21 mouse cellular contexts compared by ENCODE assay signal in genomic region chr17:48324258-48324657, GRCm38 (mm10). TPM values are rescaled to one million over a fixed set of nuclear protein-coding genes. Genes with fewer than 3 reads are reported as not detected.
DNase-seq lines count a peak whose midpoint lies in the region; ATAC-seq and TF ChIP-seq lines count a peak whose summit lies in the region.
"Had no signal": no experiment of that assay in that cellular context is flagged by ENCODE, and none has a peak within 500 bp of the region (broad histone marks: within the 10 kb centered on the region; RNA-seq: fewer than 3 reads in every experiment).

No protein-coding gene starts in this region.

- intact Hi-C loops in gastrocnemius, postnatal 36 days (cut with DNase I), result no loop called here

- H3K4me2 ChIP-seq in liver, embryonic 12.5 days, result no peak overlapping the region
- H3K4me2 ChIP-seq: limb, embryonic 12.5 days; stomach, embryonic 15.5 days had no signal

- H3K36me3 ChIP-seq in liver, embryonic 12.5 days, result no peaks in the 10 kb centered on the region
- no peaks in the 10 kb centered on the region for H3K36me3 ChIP-seq in limb, embryonic 10.5 days
- H3K36me3 ChIP-seq in thymus, adult 2 months (ENCODE audit: control insufficient read depth, insufficient read depth, low read length), result no peaks in the 10 kb centered on the region
- H3K36me3 ChIP-seq: limb, embryonic 12.5 days; stomach, embryonic 15.5 days had no signal

- H3K4me1 ChIP-seq in liver, embryonic 12.5 days, result peaks cover 59% of the 10 kb centered on the region
- H3K4me1 ChIP-seq in limb, embryonic 10.5 days, result peaks cover 2% of the 10 kb centered on the region; the same call in 1 of the 2 replicates
- H3K4me1 ChIP-seq in thymus, adult 2 months (replicated peaks; ENCODE audit: control insufficient read depth, insufficient read depth, low read length), result peaks cover 2% of the 10 kb centered on the region; the same call in 1 of the 2 replicates
- H3K4me1 ChIP-seq: limb, embryonic 12.5 days; stomach, embryonic 15.5 days had no signal

- 0 out of 2 replicates have a peak overlapping the region, but pooled peaks have one; percentile 5 for H3K27ac ChIP-seq in liver, embryonic 12.5 days
- H3K27ac ChIP-seq in limb, embryonic 10.5 days, result no peak overlapping the region
- H3K27ac ChIP-seq in thymus, adult 2 months (ENCODE audit: control insufficient read depth, insufficient read depth, low read length), result no peak overlapping the region
- H3K27ac ChIP-seq: hindbrain, postnatal 0 days; left cerebral cortex, adult 2 months; limb, embryonic 12.5 days; stomach, embryonic 15.5 days had no signal

- TF ChIP-seq CTCF in thymus, adult 2 months (IDR thresholded peaks at IDR 0.05; ENCODE audit: borderline replicate concordance, control insufficient read depth, extremely low read depth, insufficient read depth, low read length, poor library complexity), result no peak

- H3K4me3 ChIP-seq in liver, embryonic 12.5 days, result no peak overlapping the region
- no peak overlapping the region for H3K4me3 ChIP-seq in limb, embryonic 10.5 days
- no peak overlapping the region for H3K4me3 ChIP-seq in thymus, adult 2 months (ENCODE audit: control insufficient read depth, insufficient read depth, low read length)
- H3K4me3 ChIP-seq: left cerebral cortex, adult 2 months; limb, embryonic 12.5 days; stomach, embryonic 15.5 days had no signal

- no peak for TF ChIP-seq POLR2A in thymus, adult 2 months (IDR thresholded peaks at IDR 0.05; ENCODE audit: control insufficient read depth, extremely low read depth, insufficient read depth, low read length, poor library complexity)

- 39% methylated on average over 5 of the region's 5 CpGs for WGBS in liver, embryonic 12.5 days (ENCODE audit: insufficient replicate concordance)
- 89% methylated on average over 5 of the region's 5 CpGs for WGBS in limb, embryonic 10.5 days
- WGBS in thymus, adult 2 months, result 33% methylated on average over 5 of the region's 5 CpGs

- no peaks in the 10 kb centered on the region for H3K9me3 ChIP-seq in liver, embryonic 12.5 days (replicated peaks)
- no peaks in the 10 kb centered on the region for H3K9me3 ChIP-seq in limb, embryonic 10.5 days (replicated peaks)
- H3K9me3 ChIP-seq: G1E; limb, embryonic 12.5 days; stomach, embryonic 15.5 days had no signal

- DNase-seq in spleen, postnatal 36 days (ENCODE audit: low spot score in 2 of 2), result peak; percentile 27 to 51
- no peak for DNase-seq in spleen, adult 12 weeks (ENCODE audit: low spot score)
- DNase-seq in lung, postnatal 4 days, result peak; percentile 41 to 57
- DNase-seq in limb, embryonic 10.5 days (ENCODE audit: low spot score), result no peak
- no peak for DNase-seq in gastrocnemius, postnatal 36 days
- DNase-seq in thymus, adult 2 months, result no peak
- DNase-seq: adrenal gland, postnatal 14 days; cerebellum, postnatal 10 days; heart, postnatal 14 days; kidney, adult 2 months; kidney, postnatal 4 days; right cerebral cortex, postnatal 4 days; thymus, postnatal 14 days had no signal

- H3K27me3 ChIP-seq in liver, embryonic 12.5 days (replicated peaks), result peaks cover 9% of the 10 kb centered on the region; the same call in 1 of the 2 replicates
- H3K27me3 ChIP-seq in limb, embryonic 10.5 days (ENCODE audit: low read depth, poor library complexity, severe bottlenecking), result no peaks in the 10 kb centered on the region
- no peaks in the 10 kb centered on the region for H3K27me3 ChIP-seq in thymus, adult 2 months (ENCODE audit: control insufficient read depth, insufficient read depth, low read length)
- H3K27me3 ChIP-seq: limb, embryonic 12.5 days; stomach, embryonic 15.5 days had no signal

- ATAC-seq in liver, embryonic 12.5 days, result no peak
- ATAC-seq: forebrain, embryonic 14.5 days; hindbrain, postnatal 0 days had no signal

- H3K9ac ChIP-seq in liver, embryonic 12.5 days, result no peak overlapping the region
- H3K9ac ChIP-seq: limb, embryonic 12.5 days; stomach, embryonic 15.5 days had no signal

RNA-seq across cellular contexts. Expression of gene B430306N03Rik, which starts 8.3 kb away (rescaled TPM):
- 1.4 and 2.0 TPM in 2 replicates for polyA plus RNA-seq in liver, embryonic 12.5 days (2016; fragmentation: Nextera tagmentation; extraction: Ambion mirVana)
- polyA plus RNA-seq in limb, embryonic 10.5 days (2016; fragmentation: Nextera tagmentation; extraction: Ambion mirVana), result 0.09 TPM in 1 of 2 replicates, not detected in the other
- under 1 TPM in 1 of 2 experiments, not detected in 1; 0.07 TPM for total RNA-seq in gastrocnemius, postnatal 36 days (2021)
- polyA plus RNA-seq in thymus, adult 2 months (2012; rRNA removed), result 4.0 and 4.3 TPM in 2 replicates
- polyA plus RNA-seq: forebrain, embryonic 14.5 days; hindbrain, postnatal 0 days; neural tube, embryonic 14.5 days had no signal

RNA-seq across cellular contexts. Expression of gene Trem2, which starts 21.9 kb away (rescaled TPM):
- polyA plus RNA-seq in liver, embryonic 12.5 days (2016; fragmentation: Nextera tagmentation; extraction: Ambion mirVana), result 2.9 and 3.5 TPM in 2 replicates
- 0.51 and 0.59 TPM in 2 replicates for polyA plus RNA-seq in limb, embryonic 10.5 days (2016; fragmentation: Nextera tagmentation; extraction: Ambion mirVana)
- under 1 TPM; 0.33 to 0.49 TPM for total RNA-seq in gastrocnemius, postnatal 36 days (2021)
- 7.1 and 11.7 TPM in 2 replicates for polyA plus RNA-seq in thymus, adult 2 months (2012; rRNA removed)

RNA-seq across cellular contexts. Expression of gene Treml2, which starts 25.0 kb away (rescaled TPM):
- polyA plus RNA-seq in liver, embryonic 12.5 days (2016; fragmentation: Nextera tagmentation; extraction: Ambion mirVana), result 6.3 and 7.5 TPM in 2 replicates
- 0.25 and 0.54 TPM in 2 replicates for polyA plus RNA-seq in limb, embryonic 10.5 days (2016; fragmentation: Nextera tagmentation; extraction: Ambion mirVana)
- under 1 TPM in 1 of 2 experiments, not detected in 1; 0.05 TPM for total RNA-seq in gastrocnemius, postnatal 36 days (2021)
- polyA plus RNA-seq in thymus, adult 2 months (2012; rRNA removed), result 54.8 and 56.4 TPM in 2 replicates
- polyA plus RNA-seq: forebrain, embryonic 14.5 days had no signal

RNA-seq across cellular contexts. Expression of gene Treml1, which starts 35.5 kb away (rescaled TPM):
- 29.4 and 36.2 TPM in 2 replicates for polyA plus RNA-seq in liver, embryonic 12.5 days (2016; fragmentation: Nextera tagmentation; extraction: Ambion mirVana)
- polyA plus RNA-seq in limb, embryonic 10.5 days (2016; fragmentation: Nextera tagmentation; extraction: Ambion mirVana), result 1.8 and 2.0 TPM in 2 replicates
- total RNA-seq in gastrocnemius, postnatal 36 days (2021), result not detected
- polyA plus RNA-seq in thymus, adult 2 months (2012; rRNA removed), result 0.73 TPM in 1 of 2 replicates, not detected in the other
- polyA plus RNA-seq: hindbrain, postnatal 0 days; neural tube, embryonic 14.5 days had no signal

Comparison
In these comparisons a context has a peak if more than half of its experiments do, and no peak if none do; other contexts are left out.
1. DNase-seq: peak in spleen, postnatal 36 days (2 of 2) and lung, postnatal 4 days (2 of 2); none in spleen, adult 12 weeks (single experiment), limb, embryonic 10.5 days (single experiment), gastrocnemius, postnatal 36 days (0 of 2) and thymus, adult 2 months (single experiment).